Mouse (Mus musculus): ENCODE measurements at regions not wholly inside any gene's neighbourhood (a gene's known extent, or its start where the extent isn't known, plus 50 kb on each side); places are given as distances from the start of the nearest gene placed in this dataset.
A peak's percentile ranks its signal among the peaks of the same experiment; 100 is the strongest.

DNA sequence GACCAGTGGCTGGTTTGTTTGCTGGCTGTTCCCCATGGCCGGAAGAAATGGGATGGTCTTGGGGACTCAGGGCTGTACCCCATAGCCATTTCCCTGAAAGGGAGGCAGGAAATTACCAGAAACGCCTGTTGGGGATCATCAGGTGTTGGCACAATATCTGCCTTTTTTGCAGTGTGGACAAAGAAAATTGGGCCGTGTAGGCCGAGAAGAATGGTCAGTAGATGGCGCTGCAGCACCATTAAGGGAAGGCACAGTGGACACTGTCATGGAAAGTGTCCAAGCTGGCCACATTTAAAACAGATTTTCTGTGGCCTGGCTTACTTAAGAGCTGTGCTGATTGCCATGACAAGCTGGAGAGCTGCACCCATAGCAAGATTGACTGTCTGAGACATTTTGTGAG lies 358.1 kb downstream of the Slxl1 start:
- peak; percentile 6 for DNase-seq (ENCODE audit: low spot score)
